Mouse (Mus musculus): Measurements from ENCODE around the gene Fxyd1. TPM values are rescaled to one million over a fixed set of nuclear protein-coding genes. Genes with fewer than 3 reads are reported as not detected.

The Fxyd1 gene
- polyA plus RNA-seq, 1 experiment from 2014 or later: 9.4 TPM

DNA sequence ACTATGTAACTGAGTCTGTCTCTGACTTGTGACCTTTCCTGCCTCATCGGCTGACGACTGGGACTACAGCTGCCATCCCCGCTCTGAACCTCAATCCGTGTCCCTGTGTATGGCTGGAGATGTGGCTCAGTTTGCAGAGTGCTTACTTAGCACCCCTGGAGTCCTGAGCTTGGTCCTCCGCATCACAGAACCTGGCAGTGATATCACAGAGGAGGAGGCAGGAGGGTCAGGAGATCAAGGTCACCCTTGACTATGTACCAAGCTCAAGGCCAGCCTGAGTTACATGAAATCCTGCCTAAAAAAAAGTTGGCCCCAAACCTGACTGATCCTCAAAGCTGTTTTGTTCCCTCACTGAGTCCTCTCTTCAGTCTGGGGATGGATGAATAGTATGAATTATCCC, 731 bp upstream of the Fxyd1 start:
- Histone ChIP-seq H3K4me2 (ENCODE audit: low read length) (no peak overlapping the region), H3K9ac (ENCODE audit: low read length) (no peak overlapping the region), H3K27me3 (replicated peaks; ENCODE audit: control insufficient read depth, insufficient read depth, low read length) (peaks cover 15% of the 10 kb centered on the region), H3K4me1 (ENCODE audit: control insufficient read depth, insufficient read depth, low read length) (no peaks in the 10 kb centered on the region), H3K27ac (ENCODE audit: low read depth, low read length) (no peak overlapping the region), H3K36me3 (ENCODE audit: control insufficient read depth, insufficient read depth, low read length) (no peaks in the 10 kb centered on the region), H3K4me3 (ENCODE audit: low read depth, low read length) (no peak overlapping the region), H3K9me3 (replicated peaks; ENCODE audit: control insufficient read depth, low read length) (no peaks in the 10 kb centered on the region)
- 77% methylated on average over 5 of the region's 5 CpGs for WGBS
- DNase-seq (ENCODE audit: low spot score) (no peak), ATAC-seq (no peak)

DNA sequence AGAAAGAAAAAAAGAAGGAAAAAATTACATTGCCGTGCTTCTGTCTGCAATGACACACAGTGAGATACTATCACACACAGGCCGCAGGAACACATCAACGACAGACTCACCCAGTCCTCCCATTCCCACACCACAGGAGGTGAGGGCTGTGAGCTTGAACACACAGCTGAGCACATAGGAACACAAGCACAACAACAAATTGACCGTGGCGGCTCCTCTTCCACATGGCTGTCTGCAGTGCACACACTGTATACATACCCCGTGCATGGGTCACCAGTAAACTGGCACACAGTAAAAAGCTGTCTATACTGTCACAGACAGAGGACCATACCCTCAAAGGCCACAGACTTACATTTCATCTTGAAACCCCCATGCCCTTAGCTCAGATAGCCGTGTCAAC, 551 bp downstream of the Fxyd1 start:
- Histone ChIP-seq H3K27me3 (replicated peaks; ENCODE audit: control insufficient read depth, insufficient read depth, low read length) (peaks cover 27% of the 10 kb centered on the region), H3K9me3 (replicated peaks; ENCODE audit: control insufficient read depth, low read length) (no peaks in the 10 kb centered on the region), H3K36me3 (ENCODE audit: control insufficient read depth, insufficient read depth, low read length) (no peaks in the 10 kb centered on the region), H3K27ac (ENCODE audit: low read depth, low read length) (no peak overlapping the region), H3K9ac (ENCODE audit: low read length) (no peak overlapping the region), H3K4me2 (ENCODE audit: low read length) (no peak overlapping the region), H3K4me3 (ENCODE audit: low read depth, low read length) (no peak overlapping the region), H3K4me1 (ENCODE audit: control insufficient read depth, insufficient read depth, low read length) (no peaks in the 10 kb centered on the region)
- 81% methylated on average over 7 of the region's 7 CpGs for WGBS
- DNase-seq (ENCODE audit: low spot score): no peak
- ATAC-seq: no peak

DNA sequence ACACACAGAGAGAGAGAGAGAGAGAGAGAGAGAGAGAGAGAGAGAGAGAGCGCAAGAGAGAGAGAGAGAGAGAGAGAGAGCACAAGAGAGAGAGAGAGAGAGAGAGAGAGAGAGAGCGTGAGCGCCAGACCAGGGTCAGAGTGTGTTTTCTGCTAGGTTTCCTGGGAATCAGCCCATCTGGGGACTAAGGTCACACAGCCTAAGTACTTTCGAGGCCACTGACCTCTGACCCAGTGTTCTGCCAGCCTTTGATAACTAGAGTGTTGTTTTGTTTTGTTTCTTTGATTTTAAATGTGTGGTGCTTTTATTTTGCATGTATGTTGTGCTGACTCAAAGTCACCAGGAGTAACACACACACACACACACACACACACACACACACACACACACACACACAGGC, 1.1 kb downstream of the Fxyd1 start:
- Histone ChIP-seq H3K27me3 (replicated peaks; ENCODE audit: control insufficient read depth, insufficient read depth, low read length) (peaks cover 33% of the 10 kb centered on the region), H3K36me3 (ENCODE audit: control insufficient read depth, insufficient read depth, low read length) (no peaks in the 10 kb centered on the region), H3K9me3 (replicated peaks; ENCODE audit: control insufficient read depth, low read length) (no peaks in the 10 kb centered on the region), H3K27ac (ENCODE audit: low read depth, low read length) (no peak overlapping the region), H3K4me3 (ENCODE audit: low read depth, low read length) (no peak overlapping the region), H3K4me2 (ENCODE audit: low read length) (no peak overlapping the region), H3K4me1 (ENCODE audit: control insufficient read depth, insufficient read depth, low read length) (no peaks in the 10 kb centered on the region; the same call in 1 of the 2 replicates), H3K9ac (ENCODE audit: low read length) (no peak overlapping the region)
- no peak for ATAC-seq
- 33% methylated on average over 3 of the region's 4 CpGs for WGBS
- no peak for DNase-seq (ENCODE audit: low spot score)

DNA sequence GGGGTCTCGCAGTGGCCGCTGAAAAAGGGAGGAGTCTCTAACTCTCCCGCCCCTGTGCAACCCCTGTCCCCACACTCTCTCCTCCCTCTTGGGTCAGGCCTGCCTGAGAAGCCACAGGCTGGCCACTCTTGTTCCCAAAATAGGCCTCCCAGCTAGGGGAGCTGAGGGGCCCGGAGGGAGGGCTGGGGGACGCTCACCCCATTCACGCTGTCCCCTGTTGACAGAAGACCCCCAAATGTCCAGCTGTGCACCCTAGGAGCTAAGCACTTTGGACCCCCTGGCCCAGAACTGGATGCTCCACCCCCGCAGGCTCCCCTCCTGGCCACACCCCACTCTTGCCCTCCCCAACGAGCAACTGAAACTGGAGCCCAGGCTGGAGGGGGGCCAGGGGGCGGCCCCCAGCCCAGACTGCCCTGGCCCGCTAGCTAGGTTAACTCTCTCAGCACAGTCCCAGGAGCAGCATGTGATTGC, 1.6 kb downstream of the Fxyd1 start:
- no peak overlapping the region for H3K4me3 ChIP-seq (ENCODE audit: low read depth, low read length)
- no peak for ATAC-seq
- H3K4me2 ChIP-seq (ENCODE audit: low read length): no peak overlapping the region
- no peak for DNase-seq (ENCODE audit: low spot score)
- H3K4me1 ChIP-seq (ENCODE audit: control insufficient read depth, insufficient read depth, low read length): no peaks in the 10 kb centered on the region; the same call in 1 of the 2 replicates
- 5% methylated on average over 10 of the region's 10 CpGs for WGBS
- no peak overlapping the region; the same call in 1 of the 2 replicates for H3K9ac ChIP-seq (ENCODE audit: low read length)
- no peak overlapping the region for H3K27ac ChIP-seq (ENCODE audit: low read depth, low read length)
- peaks cover 38% of the 10 kb centered on the region for H3K27me3 ChIP-seq (replicated peaks; ENCODE audit: control insufficient read depth, insufficient read depth, low read length)
- no peaks in the 10 kb centered on the region for H3K36me3 ChIP-seq (ENCODE audit: control insufficient read depth, insufficient read depth, low read length)
- no peaks in the 10 kb centered on the region for H3K9me3 ChIP-seq (replicated peaks; ENCODE audit: control insufficient read depth, low read length)

DNA sequence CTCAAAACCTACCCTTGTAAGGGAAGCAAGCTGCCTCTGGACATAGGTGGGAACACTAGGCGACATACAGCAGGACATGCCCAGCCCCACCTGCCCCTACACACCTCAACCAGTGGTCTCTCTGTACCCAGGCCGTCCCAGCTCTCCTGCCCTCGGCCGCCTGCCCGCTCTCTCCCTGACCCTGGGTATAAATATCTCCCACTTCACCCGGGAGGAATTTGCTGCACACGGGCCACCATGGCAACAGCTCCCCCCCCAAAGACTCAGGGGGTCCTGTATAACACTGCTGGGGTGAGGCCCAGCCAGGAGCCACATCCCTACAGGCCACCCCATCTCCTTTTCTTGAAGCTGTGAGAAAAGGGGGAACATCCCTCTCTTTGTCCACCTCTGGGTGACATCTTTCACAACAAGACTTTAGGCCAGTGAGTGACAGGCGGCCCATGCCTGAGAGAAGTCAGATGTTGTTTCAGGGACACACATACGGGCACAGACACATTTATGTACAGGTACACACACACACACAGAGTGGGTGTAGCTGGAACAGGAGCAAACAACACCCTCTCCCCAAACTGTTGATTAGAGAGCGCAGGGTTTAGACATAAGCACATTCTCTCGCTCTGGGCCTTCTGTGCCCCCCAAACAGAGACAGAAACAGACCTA, 2.2 kb downstream of the Fxyd1 start:
- H3K4me3 ChIP-seq (ENCODE audit: low read depth, low read length): no peak overlapping the region
- WGBS: 32% methylated on average over 11 of the region's 11 CpGs
- peaks cover 43% of the 10 kb centered on the region for H3K27me3 ChIP-seq (replicated peaks; ENCODE audit: control insufficient read depth, insufficient read depth, low read length)
- no peak overlapping the region for H3K27ac ChIP-seq (ENCODE audit: low read depth, low read length)
- no peak for DNase-seq (ENCODE audit: low spot score)
- no peaks in the 10 kb centered on the region for H3K9me3 ChIP-seq (replicated peaks; ENCODE audit: control insufficient read depth, low read length)
- H3K36me3 ChIP-seq (ENCODE audit: control insufficient read depth, insufficient read depth, low read length): no peaks in the 10 kb centered on the region
- no peak overlapping the region; the same call in 1 of the 2 replicates for H3K9ac ChIP-seq (ENCODE audit: low read length)
- no peak overlapping the region for H3K4me2 ChIP-seq (ENCODE audit: low read length)
- no peak for ATAC-seq
- peaks cover 5% of the 10 kb centered on the region for H3K4me1 ChIP-seq (ENCODE audit: control insufficient read depth, insufficient read depth, low read length)

DNA sequence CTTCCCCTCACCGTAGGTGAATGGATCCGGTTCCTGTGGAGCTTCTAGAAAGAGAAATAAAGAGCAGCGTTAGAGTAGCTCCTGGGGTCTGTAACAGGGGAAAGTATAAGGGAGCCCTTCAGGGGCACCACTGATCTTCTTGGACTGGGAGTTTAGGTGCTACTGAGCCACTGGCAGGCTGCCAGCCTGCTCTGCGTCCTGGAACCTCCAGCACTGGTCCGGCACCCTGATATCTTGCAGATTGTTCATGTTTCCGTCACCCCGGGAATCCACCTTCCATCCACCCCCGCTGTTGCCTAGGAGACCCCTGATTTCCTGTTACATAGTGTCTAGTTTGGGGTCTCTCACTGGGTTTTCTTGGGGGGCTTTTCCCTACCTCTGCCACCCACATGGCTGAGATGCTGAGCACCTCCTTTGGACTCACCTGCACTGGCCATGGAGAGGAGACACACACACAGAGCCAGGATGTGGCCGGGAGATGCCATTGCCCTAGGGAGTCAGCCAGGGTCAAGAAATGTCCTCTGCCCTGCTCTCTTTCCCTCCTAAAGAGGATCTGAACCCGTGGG, 3.0 kb downstream of the Fxyd1 start:
- DNase-seq (ENCODE audit: low spot score) (no peak), ATAC-seq (no peak)
- no peaks in the 10 kb centered on the region for H3K9me3 ChIP-seq (replicated peaks; ENCODE audit: control insufficient read depth, low read length)
- H3K4me2 ChIP-seq (ENCODE audit: low read length): no peak overlapping the region
- no peak overlapping the region for H3K27ac ChIP-seq (ENCODE audit: low read depth, low read length)
- peaks cover 11% of the 10 kb centered on the region for H3K4me1 ChIP-seq (ENCODE audit: control insufficient read depth, insufficient read depth, low read length)
- no peaks in the 10 kb centered on the region for H3K36me3 ChIP-seq (ENCODE audit: control insufficient read depth, insufficient read depth, low read length)
- H3K27me3 ChIP-seq (replicated peaks; ENCODE audit: control insufficient read depth, insufficient read depth, low read length): peaks cover 43% of the 10 kb centered on the region
- no peak overlapping the region for H3K4me3 ChIP-seq (ENCODE audit: low read depth, low read length)
- WGBS: 28% methylated on average over 10 of the region's 10 CpGs
- H3K9ac ChIP-seq (ENCODE audit: low read length): no peak overlapping the region

DNA sequence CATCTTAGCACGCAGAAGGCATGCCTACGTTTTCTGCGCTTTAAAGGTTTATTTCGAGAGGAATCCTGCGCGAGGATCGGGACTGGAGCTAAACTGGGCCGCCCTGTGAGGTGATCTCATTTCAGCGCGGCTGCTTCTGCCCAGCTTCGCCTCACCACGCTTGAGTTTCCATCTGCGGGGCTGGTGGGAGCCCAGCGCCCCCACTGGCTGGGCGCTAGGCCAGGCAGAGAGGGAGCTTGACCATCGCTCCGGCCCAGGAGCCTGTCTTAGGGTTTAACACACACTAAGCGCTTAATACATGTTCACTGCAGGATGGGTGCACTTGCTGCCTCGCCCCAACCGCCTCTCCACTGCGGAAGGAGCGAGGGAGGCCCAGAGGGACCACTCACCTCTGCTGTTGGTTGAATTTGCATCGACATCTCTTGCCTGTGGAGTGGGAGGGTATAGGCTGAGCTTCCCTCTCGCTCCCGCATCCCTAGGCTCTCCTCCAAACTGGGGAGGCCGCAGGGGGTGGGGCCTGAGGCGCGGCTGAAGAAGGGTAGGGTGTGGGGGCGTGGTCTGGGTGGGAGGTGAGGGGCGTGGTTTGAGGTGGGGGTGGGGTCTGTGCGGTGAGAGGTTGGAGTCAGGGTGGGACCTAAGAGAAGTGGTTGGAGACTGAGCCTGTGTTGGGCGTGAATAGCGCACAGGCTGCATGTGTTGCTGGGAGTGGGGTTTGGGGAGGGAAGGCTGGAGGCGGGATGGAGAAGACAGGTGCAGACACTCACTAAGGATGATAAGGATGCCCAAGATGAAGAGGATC, 4.2 kb downstream of the Fxyd1 start:
- Histone ChIP-seq H3K4me3 (ENCODE audit: low read depth, low read length) (peak overlapping the region; percentile 11; the same call in 1 of the 2 replicates), H3K27ac (ENCODE audit: low read depth, low read length) (no peak overlapping the region), H3K4me1 (ENCODE audit: control insufficient read depth, insufficient read depth, low read length) (peaks cover 11% of the 10 kb centered on the region), H3K27me3 (replicated peaks; ENCODE audit: control insufficient read depth, insufficient read depth, low read length) (peaks cover 43% of the 10 kb centered on the region), H3K9me3 (replicated peaks; ENCODE audit: control insufficient read depth, low read length) (no peaks in the 10 kb centered on the region), H3K36me3 (ENCODE audit: control insufficient read depth, insufficient read depth, low read length) (no peaks in the 10 kb centered on the region), H3K4me2 (ENCODE audit: low read length) (peak overlapping the region; percentile 34), H3K9ac (ENCODE audit: low read length) (no peak overlapping the region)
- under 1% methylated on average over 33 of the region's 34 CpGs for WGBS
- no peak; the same call in 1 of the 2 replicates for ATAC-seq
- peak; percentile 44 for DNase-seq (ENCODE audit: low spot score)

DNA sequence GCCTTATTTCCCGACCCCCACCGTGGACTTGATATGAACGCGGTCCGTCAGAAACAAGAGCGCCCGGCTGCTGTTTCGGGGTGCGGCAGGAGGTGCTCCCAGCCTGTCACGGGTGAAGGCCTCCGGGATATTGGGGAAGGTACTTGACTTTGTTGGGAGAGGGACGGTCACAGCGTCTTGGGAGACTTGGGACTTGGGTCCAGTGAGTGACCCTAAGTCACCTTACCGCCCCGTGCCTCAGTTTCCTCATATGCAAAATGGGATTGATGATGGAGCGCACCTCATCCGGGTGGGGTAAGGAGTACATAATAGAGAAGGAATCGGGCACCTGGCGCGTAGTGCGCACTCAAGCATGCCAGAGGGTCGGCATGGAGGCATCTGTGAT, 4.8 kb downstream of the Fxyd1 start:
- DNase-seq (ENCODE audit: low spot score): no peak
- 1% methylated on average over 22 of the region's 22 CpGs for WGBS

More for the DNA sequence above, 4.8 kb downstream of the Fxyd1 start:
- Histone ChIP-seq H3K9me3 (replicated peaks; ENCODE audit: control insufficient read depth, low read length) (no peaks in the 10 kb centered on the region), H3K27ac (ENCODE audit: low read depth, low read length) (no peak overlapping the region), H3K27me3 (replicated peaks; ENCODE audit: control insufficient read depth, insufficient read depth, low read length) (peaks cover 43% of the 10 kb centered on the region), H3K4me2 (ENCODE audit: low read length) (peak overlapping the region; percentile 34), H3K4me3 (ENCODE audit: low read depth, low read length) (peak overlapping the region; percentile 11; the same call in 1 of the 2 replicates), H3K9ac (ENCODE audit: low read length) (no peak overlapping the region), H3K36me3 (ENCODE audit: control insufficient read depth, insufficient read depth, low read length) (no peaks in the 10 kb centered on the region), H3K4me1 (ENCODE audit: control insufficient read depth, insufficient read depth, low read length) (peaks cover 11% of the 10 kb centered on the region)
- ATAC-seq: no peak; the same call in 1 of the 2 replicates

Data from forebrain, embryonic 14.5 days (tissue).